Mouse (Mus musculus) skeletal muscle tissue, postnatal 0 days (tissue): ENCODE data around the gene Tssk2. TPM values are rescaled to one million over a fixed set of nuclear protein-coding genes. Genes with fewer than 3 reads are reported as not detected.

ENCODE experiments used
- polyA plus RNA-seq: library from polyadenylated mRNA; unstranded; fragments of >200 nt; fragmentation: Nextera tagmentation; extraction: Ambion mirVana; gene quantifications from 2 replicates; pipeline ENCODE4 v1.2.1, GENCODE M21; 2015

The Tssk2 gene
- not detected in 2 replicates for polyA plus RNA-seq

DNA sequence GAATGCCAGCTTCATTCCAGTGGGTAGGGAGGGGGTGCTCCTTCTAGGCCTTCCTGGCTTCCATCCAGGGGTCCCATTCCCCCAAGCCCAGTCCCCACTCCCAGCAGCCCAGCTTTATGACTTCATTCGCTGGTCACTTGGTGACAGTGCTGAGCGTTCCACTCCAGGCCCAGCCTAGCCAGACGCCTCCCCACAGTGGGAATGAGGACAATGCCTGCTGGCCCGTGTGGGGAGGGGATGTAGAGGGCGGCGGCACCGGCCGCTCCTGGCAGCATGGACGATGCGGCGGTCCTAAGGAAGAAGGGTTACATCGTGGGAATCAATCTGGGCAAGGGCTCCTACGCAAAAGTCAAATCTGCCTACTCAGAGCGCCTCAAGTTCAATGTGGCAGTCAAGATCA is at the start of gene Tssk2, which contains the start of gene Dgcr2:
TSS of gene Tssk2 (plus strand) at position 176 of the 400 bp plus-strand sequence.
TSS of gene Dgcr2 (minus strand) at position 101 of the 400 bp plus-strand sequence.

DNA sequence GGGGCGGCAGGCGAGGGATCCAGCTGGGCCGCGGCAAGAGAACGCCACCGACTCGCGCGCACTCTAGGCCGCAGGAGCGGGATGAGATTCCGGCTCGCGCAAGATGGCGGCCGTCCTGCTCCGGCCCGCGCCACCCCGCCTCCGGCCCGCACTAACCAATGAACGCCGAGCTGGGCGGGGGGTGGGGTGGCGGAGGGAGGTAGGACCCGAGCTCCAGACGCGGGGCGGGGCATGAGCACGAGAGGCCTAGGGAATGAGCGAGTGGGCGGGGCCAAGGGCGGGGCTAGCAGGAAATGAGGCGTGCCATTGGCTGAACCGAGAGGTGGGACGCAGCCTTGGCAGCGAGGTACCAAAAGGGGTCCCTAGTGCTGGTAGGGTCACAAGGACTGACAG is 6.9 kb upstream of the Tssk2 start, which contains the start of gene Gm20518:
TSS of gene Gm20518 (minus strand) at position 105 of the 393 bp plus-strand sequence.

DNA sequence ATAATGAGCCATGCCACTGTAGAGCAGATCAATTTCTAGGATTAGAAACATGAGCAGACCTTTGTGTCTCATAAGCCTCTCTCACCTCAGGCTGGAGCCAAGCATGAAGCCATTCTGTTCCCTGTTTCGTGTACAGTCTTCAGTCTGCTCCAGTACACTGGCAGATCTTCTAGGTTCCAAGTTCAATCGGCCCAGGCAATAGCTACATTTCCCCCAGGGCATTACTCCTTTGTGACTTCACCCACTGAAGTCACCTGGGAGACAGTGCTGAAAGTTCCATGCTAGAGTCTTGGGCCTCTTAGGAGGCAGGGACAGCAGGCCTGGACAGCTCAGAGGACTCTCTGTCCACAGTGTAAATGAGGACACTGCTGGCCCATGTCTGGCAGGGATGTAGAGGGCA is 4.5 kb upstream of the Tssk2 start, which contains the start of gene Tssk1:
TSS of gene Tssk1 (plus strand) at position 301 of the 400 bp plus-strand sequence.

DNA sequence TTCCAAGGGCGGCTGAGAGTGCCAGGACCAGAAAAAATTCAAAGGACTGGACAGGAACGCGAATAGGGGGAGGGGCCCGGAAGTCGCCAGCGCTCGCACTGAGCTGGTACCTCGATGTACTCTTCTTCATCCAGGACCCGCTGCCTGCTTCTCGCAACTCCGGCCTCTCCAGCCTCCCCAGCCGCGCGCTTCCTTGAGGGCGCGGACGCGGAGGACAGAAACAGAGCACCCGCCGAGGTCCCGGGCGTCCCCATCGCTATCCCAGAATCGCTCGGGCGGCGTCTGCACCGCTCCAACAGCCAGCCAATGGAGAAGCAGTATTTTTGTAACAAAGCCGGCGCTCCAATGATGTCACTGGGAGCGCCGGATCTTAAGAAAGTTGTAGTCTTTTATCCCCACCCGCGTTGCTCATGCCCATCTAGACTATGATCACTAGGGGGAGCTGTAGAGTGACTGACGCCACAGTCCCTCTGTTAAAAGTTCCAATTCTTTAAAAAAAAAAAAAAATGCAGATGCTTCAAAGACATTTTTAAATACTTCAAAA is 12.7 kb downstream of the Tssk2 start, which contains the start of gene Ess2:
TSS of gene Ess2 (minus strand) at position 297 of the 544 bp plus-strand sequence.

DNA sequence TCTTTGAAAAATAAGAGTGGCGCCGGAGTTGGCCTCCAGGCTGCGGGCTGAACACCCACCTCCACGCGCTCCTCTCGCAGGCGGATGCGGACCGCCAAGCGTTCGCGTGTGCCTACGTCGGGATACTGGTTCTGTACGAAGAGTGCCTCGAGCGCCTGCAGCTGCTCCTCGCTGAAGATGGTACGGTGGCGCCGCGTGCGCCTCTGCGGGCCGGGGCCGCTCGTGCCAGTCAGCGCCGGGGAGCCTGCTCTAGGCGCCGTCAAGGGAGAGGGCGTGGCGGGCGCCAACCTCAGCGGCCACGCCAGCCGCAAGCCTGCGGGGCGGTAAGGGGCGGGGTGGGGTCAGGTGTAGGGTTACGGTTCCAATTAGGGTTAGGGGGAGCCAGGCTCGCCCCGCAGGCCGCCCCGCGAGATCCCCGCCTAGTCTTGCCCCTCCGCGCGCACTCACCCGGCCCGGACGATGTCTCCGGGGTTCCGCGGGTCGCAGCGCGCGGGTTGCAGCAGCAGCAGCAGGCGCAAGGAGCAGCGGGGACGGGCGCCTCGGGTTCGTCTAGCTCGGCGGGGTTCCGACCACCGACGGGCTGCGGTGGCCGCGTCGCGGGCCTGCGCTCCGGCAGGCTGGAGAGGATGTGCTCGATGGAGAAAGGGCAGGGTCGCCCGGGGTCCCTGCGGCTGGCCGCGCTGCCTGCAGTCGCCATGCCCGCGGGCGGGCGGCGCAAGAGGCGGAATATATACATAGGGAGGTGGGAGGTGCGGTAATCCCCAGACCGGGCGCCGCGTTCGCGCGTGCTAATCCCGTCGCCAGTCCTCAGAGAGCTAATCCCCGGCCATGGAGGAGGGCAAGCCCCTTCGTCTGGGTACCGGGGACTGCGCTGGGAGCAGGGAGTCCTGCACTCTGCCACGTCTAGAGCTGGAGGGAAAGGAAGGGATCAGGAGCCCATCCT is 16.1 kb downstream of the Tssk2 start, which contains the start of gene Gsc2:
TSS of gene Gsc2 (minus strand) at position 753 of the 943 bp plus-strand sequence.

DNA sequence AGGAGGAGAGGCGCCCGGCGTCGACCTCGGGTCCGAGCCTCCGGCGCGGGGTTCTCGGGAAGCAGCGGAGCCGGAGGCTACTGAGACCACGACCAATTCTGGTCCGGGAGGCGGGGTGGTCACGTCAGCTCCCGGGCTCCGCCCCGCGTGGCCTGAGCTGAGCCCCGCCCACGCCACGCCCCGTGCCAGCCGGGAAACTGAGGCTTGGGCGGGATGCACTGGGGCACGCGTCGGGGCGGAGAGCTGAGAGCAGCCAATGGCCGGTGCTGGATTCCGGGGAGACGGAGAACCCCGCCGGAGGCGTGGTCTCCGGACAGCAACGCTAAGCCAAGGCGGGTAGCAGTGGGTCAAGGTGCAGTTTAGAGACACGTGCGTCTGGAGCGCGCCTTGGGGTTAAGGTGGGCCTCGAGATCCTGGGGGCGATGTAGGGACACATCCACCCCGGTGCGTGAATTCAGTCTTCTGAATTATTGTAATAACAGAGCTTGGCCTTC is 29.7 kb downstream of the Tssk2 start, which contains the start of gene Slc25a1:
TSS of gene Slc25a1 (minus strand) at position 133 of the 494 bp plus-strand sequence.

Other genes with a start within 250 kb of the Tssk2 start
- 20.2 and 21.1 TPM in 2 replicates for gene Med15, start 165.7 kb upstream of the Tssk2 start, polyA plus RNA-seq
- gene Klhl22, start 139.0 kb upstream of the Tssk2 start, polyA plus RNA-seq: 40.6 and 43.2 TPM in 2 replicates
- 8.1 and 13.0 TPM in 2 replicates for gene Scarf2, start 101.4 kb upstream of the Tssk2 start, polyA plus RNA-seq
- gene B830017H08Rik, start 65.5 kb upstream of the Tssk2 start, polyA plus RNA-seq: not detected in 2 replicates
- 0.38 and 0.86 TPM in 2 replicates for gene Car15, start 60.3 kb upstream of the Tssk2 start, polyA plus RNA-seq
- 0.12 TPM in 1 of 2 replicates, not detected in the other for gene Gm20518, start 7.0 kb upstream of the Tssk2 start, polyA plus RNA-seq
- gene Tssk1, start 4.4 kb upstream of the Tssk2 start, polyA plus RNA-seq: 0.06 TPM in 1 of 2 replicates, not detected in the other
- gene Dgcr2, start 75 bp upstream of the Tssk2 start, polyA plus RNA-seq: 27.3 and 28.6 TPM in 2 replicates
- 16.1 and 17.6 TPM in 2 replicates for gene Ess2, start 12.7 kb downstream of the Tssk2 start, polyA plus RNA-seq
- not detected in 2 replicates for gene Gsc2, start 16.4 kb downstream of the Tssk2 start, polyA plus RNA-seq
- 12.0 and 57.5 TPM in 2 replicates for gene Slc25a1, start 29.6 kb downstream of the Tssk2 start, polyA plus RNA-seq
- gene Vpreb2, start 81.8 kb downstream of the Tssk2 start, polyA plus RNA-seq: not detected in 2 replicates
- 64.5 and 71.5 TPM in 2 replicates for gene Dgcr6, start 154.2 kb downstream of the Tssk2 start, polyA plus RNA-seq
- gene Prodh, start 191.6 kb downstream of the Tssk2 start, polyA plus RNA-seq: 5.5 and 7.0 TPM in 2 replicates
- 0.26 and 0.37 TPM in 2 replicates for gene Rtn4r, start 229.0 kb downstream of the Tssk2 start, polyA plus RNA-seq